Mouse (Mus musculus): ENCODE results near the gene Lgr5.

GRCm38 (mm10) chr10:115478441-115479141, 109.0 kb downstream of the Lgr5 start:
- TF ChIP-seq CTCF (IDR thresholded peaks at IDR 0.05) (no peak), EP300 (IDR thresholded peaks at IDR 0.05) (no peak)
